Mouse (Mus musculus) embryonic facial prominence, embryonic 12.5 days (tissue): Measurements from ENCODE around the gene Raver2. TPM values are rescaled to one million over a fixed set of nuclear protein-coding genes. Genes with fewer than 3 reads are reported as not detected.

ENCODE experiments used
- ATAC-seq: fragments of 200-750 bp; cut with Nextera tagmentation; 2 replicates; pipeline ENCODE4 v1.8.0; 2017; ENCODE audit not compliant: insufficient number of reproducible peaks, insufficient read depth, low FRiP score, low TSS enrichment
- H3K27ac ChIP-seq: fragments of 300-500 bp; sonication (generic); 2 replicates; pipeline ENCODE4 v1.5.1; 2016; ENCODE audit warnings: mild to moderate bottlenecking
- H3K27me3 ChIP-seq: fragments of 300-500 bp; sonication (generic); 2 replicates; pipeline ENCODE4 v1.6.1; 2016; ENCODE audit warnings: mild to moderate bottlenecking, moderate library complexity
- H3K36me3 ChIP-seq: fragments of 300-500 bp; sonication (generic); 2 replicates; pipeline ENCODE4 v1.6.1; 2016; ENCODE audit warnings: mild to moderate bottlenecking
- H3K4me1 ChIP-seq: fragments of 300-500 bp; sonication (generic); 2 replicates; pipeline ENCODE4 v1.6.1; 2016
- H3K4me2 ChIP-seq: fragments of 300-500 bp; sonication (generic); replicated peaks from 2 replicates; pipeline ENCODE4 v1.6.1; 2016; ENCODE audit warnings: mild to moderate bottlenecking, moderate library complexity
- H3K4me3 ChIP-seq: fragments of 300-500 bp; sonication (generic); 2 replicates; pipeline ENCODE4 v1.5.1; 2016; ENCODE audit warnings: mild to moderate bottlenecking
- H3K9ac ChIP-seq: fragments of 300-500 bp; sonication (generic); 2 replicates; pipeline ENCODE4 v1.6.1; 2016; ENCODE audit warnings: mild to moderate bottlenecking, moderate library complexity
- H3K9me3 ChIP-seq: fragments of 300-500 bp; sonication (generic); 2 replicates; pipeline ENCODE4 v1.6.1; 2016; ENCODE audit warnings: mild to moderate bottlenecking, moderate library complexity
- WGBS: fragments of 180-500 bp; shearing (Covaris S2); methylation state at CpG from one replicate; pipeline ENCODE4 v1.1.7; 2016; 5-methylcytosine and 5-hydroxymethylcytosine counted together
- polyA plus RNA-seq: library from polyadenylated mRNA; unstranded; fragments of >200 nt; fragmentation: Nextera tagmentation; extraction: Ambion mirVana; gene quantifications from 2 replicates; pipeline ENCODE4 v1.2.1, GENCODE M21; 2016

The Raver2 gene
- polyA plus RNA-seq, 1 experiment from 2014 or later = 17.7 TPM

DNA sequence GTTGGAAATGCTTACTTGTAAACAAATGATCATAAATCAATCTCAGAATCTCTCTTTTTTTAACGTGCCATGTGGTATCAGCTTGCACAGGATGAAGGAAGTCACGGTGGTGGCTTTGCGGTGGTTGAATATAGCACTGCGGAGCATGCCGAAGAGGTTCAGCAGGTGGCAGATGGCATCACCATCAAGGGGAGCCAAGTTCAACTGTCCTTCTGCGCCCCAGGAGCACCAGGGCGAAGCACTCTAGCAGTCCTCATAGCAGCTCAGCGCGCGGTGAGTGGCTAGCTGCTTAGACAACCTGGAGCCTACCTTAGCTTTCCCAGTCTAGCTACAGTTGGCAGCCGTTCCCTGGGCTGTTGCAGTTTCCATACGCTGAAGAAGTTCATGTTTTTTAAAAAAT is 38.3 kb downstream of the Raver2 start:
- no peak for ATAC-seq
- no peak overlapping the region for H3K27ac ChIP-seq
- no peaks in the 10 kb centered on the region for H3K4me1 ChIP-seq
- 88% methylated on average over 12 of the region's 12 CpGs for WGBS
- no peak overlapping the region for H3K9ac ChIP-seq
- H3K27me3 ChIP-seq = no peaks in the 10 kb centered on the region
- H3K36me3 ChIP-seq = peaks cover 33% of the 10 kb centered on the region
- no peak overlapping the region for H3K4me3 ChIP-seq
- peaks cover 7% of the 10 kb centered on the region; the same call in 1 of the 2 replicates for H3K9me3 ChIP-seq
- no peak overlapping the region for H3K4me2 ChIP-seq

DNA sequence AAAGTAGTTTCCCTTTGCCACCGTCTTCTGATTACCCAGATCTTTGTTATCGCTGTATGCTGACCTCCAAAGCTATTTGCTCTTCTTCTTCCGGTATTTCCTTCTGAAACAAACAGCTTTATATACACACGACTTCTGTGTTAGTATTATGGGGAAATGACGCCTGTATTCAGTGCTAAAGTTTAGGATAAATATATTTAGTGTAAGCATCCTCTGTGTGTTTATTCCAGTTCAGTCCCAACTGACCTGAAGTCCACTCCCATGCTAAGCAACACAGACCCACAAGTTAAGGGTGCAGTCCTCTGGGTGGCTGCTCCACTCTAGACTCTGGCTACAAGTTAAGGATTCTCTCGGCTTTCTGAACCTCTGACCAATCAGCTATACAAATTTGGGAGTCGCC is 52.2 kb downstream of the Raver2 start:
- Histone ChIP-seq H3K4me1 (no peaks in the 10 kb centered on the region), H3K27me3 (no peaks in the 10 kb centered on the region), H3K9me3 (no peaks in the 10 kb centered on the region), H3K9ac (no peak overlapping the region), H3K36me3 (peaks cover 28% of the 10 kb centered on the region), H3K4me3 (no peak overlapping the region), H3K27ac (no peak overlapping the region), H3K4me2 (no peak overlapping the region)
- 89% methylated on average over 7 of the region's 7 CpGs for WGBS
- no peak for ATAC-seq

GRCm38 (mm10) chr4:101135013-101135412 is 66.2 kb downstream of the Raver2 start:
- H3K36me3 ChIP-seq = 0 out of 2 replicates have a peak, but pooled peaks cover 7% of the 10 kb centered on the region
- no peak overlapping the region for H3K4me2 ChIP-seq
- no peak overlapping the region for H3K4me3 ChIP-seq
- 88% methylated on average over 8 of the region's 8 CpGs for WGBS
- no peaks in the 10 kb centered on the region for H3K4me1 ChIP-seq
- H3K9me3 ChIP-seq = no peaks in the 10 kb centered on the region
- H3K9ac ChIP-seq = no peak overlapping the region
- ATAC-seq = no peak
- no peaks in the 10 kb centered on the region for H3K27me3 ChIP-seq
- H3K27ac ChIP-seq = no peak overlapping the region

GRCm38 (mm10) chr4:101135909-101136308 is 67.1 kb downstream of the Raver2 start:
- H3K27ac ChIP-seq = no peak overlapping the region
- no peaks in the 10 kb centered on the region for H3K27me3 ChIP-seq
- H3K9me3 ChIP-seq = no peaks in the 10 kb centered on the region
- 0 out of 2 replicates have a peak, but pooled peaks cover 7% of the 10 kb centered on the region for H3K36me3 ChIP-seq
- H3K4me1 ChIP-seq = no peaks in the 10 kb centered on the region
- H3K4me3 ChIP-seq = no peak overlapping the region
- H3K4me2 ChIP-seq = no peak overlapping the region
- ATAC-seq = no peak
- H3K9ac ChIP-seq = no peak overlapping the region
- 93% methylated on average over 14 of the region's 14 CpGs for WGBS

- Histone ChIP-seq H3K4me2 (no peak overlapping the region), H3K4me3 (no peak overlapping the region), H3K9me3 (no peaks in the 10 kb centered on the region), H3K27ac (no peak overlapping the region), H3K36me3 (0 out of 2 replicates have a peak, but pooled peaks cover 10% of the 10 kb centered on the region), H3K27me3 (no peaks in the 10 kb centered on the region), H3K4me1 (no peaks in the 10 kb centered on the region), H3K9ac (no peak overlapping the region)
- ATAC-seq = no peak
- WGBS = 91% methylated on average over 11 of the region's 11 CpGs
Measured at GRCm38 (mm10) chr4:101137975-101138374, 69.2 kb downstream of the Raver2 start.

- ATAC-seq = no peak
- Histone ChIP-seq H3K9me3 (no peaks in the 10 kb centered on the region), H3K36me3 (0 out of 2 replicates have a peak, but pooled peaks cover 3% of the 10 kb centered on the region), H3K9ac (no peak overlapping the region), H3K27ac (no peak overlapping the region), H3K27me3 (no peaks in the 10 kb centered on the region), H3K4me1 (no peaks in the 10 kb centered on the region), H3K4me3 (no peak overlapping the region), H3K4me2 (no peak overlapping the region)
- 71% methylated on average over 5 of the region's 5 CpGs for WGBS
Measured at GRCm38 (mm10) chr4:101141768-101142167, 73.0 kb downstream of the Raver2 start.

GRCm38 (mm10) chr4:101143901-101144300 is 75.1 kb downstream of the Raver2 start:
- Histone ChIP-seq H3K27ac (no peak overlapping the region), H3K27me3 (no peaks in the 10 kb centered on the region), H3K4me3 (no peak overlapping the region), H3K4me1 (no peaks in the 10 kb centered on the region), H3K9me3 (no peaks in the 10 kb centered on the region), H3K36me3 (peaks cover 15% of the 10 kb centered on the region; the same call in 1 of the 2 replicates), H3K9ac (no peak overlapping the region), H3K4me2 (no peak overlapping the region)
- WGBS = 81% methylated on average over 4 of the region's 4 CpGs
- no peak for ATAC-seq

- H3K36me3 ChIP-seq = peaks cover 15% of the 10 kb centered on the region; the same call in 1 of the 2 replicates
- H3K4me3 ChIP-seq = no peak overlapping the region
- no peak for ATAC-seq
- 70% methylated on average over 4 of the region's 4 CpGs for WGBS
- no peak overlapping the region for H3K27ac ChIP-seq
- H3K9ac ChIP-seq = no peak overlapping the region
- H3K4me2 ChIP-seq = no peak overlapping the region
- H3K4me1 ChIP-seq = no peaks in the 10 kb centered on the region
- H3K9me3 ChIP-seq = no peaks in the 10 kb centered on the region
- no peaks in the 10 kb centered on the region for H3K27me3 ChIP-seq
Measured at GRCm38 (mm10) chr4:101144361-101144760, 75.6 kb downstream of the Raver2 start.

DNA sequence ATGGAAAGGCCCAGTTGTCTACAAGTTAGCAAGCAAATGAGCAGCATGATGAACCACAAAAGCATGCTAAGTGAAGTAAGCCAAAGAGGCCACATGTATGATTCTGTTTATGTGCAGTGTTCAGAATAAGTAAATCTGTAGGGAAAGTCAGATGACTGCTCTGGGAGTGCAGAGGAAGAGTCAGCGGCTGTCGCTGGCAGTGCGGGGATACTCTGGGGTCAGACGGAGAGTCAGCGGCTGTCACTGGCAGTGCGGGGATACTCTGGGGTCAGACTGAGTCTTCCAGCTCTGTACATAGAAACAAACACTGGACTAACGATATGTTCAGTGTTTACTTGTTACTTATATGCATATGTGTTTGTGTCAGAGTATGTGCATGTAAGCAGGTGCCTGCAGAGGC is 76.0 kb downstream of the Raver2 start:
- no peaks in the 10 kb centered on the region for H3K4me1 ChIP-seq
- no peak overlapping the region for H3K4me3 ChIP-seq
- no peaks in the 10 kb centered on the region for H3K9me3 ChIP-seq
- H3K27me3 ChIP-seq = no peaks in the 10 kb centered on the region
- H3K9ac ChIP-seq = no peak overlapping the region
- H3K4me2 ChIP-seq = no peak overlapping the region
- peaks cover 15% of the 10 kb centered on the region; the same call in 1 of the 2 replicates for H3K36me3 ChIP-seq
- no peak for ATAC-seq
- 80% methylated on average over 7 of the region's 7 CpGs for WGBS
- no peak overlapping the region for H3K27ac ChIP-seq

DNA sequence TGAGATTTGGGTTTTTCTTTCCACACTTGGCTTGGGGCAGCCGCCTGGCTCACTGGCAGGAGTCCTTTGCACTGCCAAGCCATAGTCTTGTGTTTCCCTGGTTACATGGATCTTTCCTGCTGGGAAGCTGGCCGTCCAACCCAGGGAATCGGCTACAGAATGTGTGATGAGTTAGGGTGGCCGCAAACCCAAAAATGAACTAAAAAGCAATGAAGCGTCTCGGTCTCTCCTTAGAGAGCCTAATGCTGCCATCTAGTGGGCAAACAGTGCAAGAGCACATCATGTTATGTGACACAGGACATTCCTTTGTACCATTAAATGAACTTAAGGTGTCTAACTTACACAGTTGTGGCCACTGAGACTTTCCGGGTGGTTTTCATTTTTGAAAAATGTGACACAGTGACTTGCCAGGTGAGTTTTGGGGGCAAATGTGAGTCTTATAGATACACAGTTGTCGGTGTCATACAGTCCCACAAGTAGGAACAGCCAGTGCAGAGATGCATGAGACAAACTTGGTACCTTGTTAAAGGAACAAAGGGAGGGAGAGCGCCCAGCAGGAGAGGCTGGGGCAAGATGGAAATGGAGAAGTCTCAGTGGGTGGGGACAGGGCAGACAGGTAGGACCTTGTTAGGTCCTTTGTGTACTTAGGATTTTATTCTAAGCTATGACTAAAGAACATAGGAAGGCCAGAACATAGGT is 77.4 kb downstream of the Raver2 start:
- H3K9ac ChIP-seq = no peak overlapping the region
- WGBS = 34% methylated on average over 9 of the region's 9 CpGs
- peaks cover 25% of the 10 kb centered on the region for H3K36me3 ChIP-seq
- no peaks in the 10 kb centered on the region for H3K9me3 ChIP-seq
- H3K4me3 ChIP-seq = no peak overlapping the region
- no peak overlapping the region for H3K4me2 ChIP-seq
- ATAC-seq = no peak
- H3K27me3 ChIP-seq = no peaks in the 10 kb centered on the region
- no peak overlapping the region for H3K27ac ChIP-seq
- H3K4me1 ChIP-seq = no peaks in the 10 kb centered on the region

DNA sequence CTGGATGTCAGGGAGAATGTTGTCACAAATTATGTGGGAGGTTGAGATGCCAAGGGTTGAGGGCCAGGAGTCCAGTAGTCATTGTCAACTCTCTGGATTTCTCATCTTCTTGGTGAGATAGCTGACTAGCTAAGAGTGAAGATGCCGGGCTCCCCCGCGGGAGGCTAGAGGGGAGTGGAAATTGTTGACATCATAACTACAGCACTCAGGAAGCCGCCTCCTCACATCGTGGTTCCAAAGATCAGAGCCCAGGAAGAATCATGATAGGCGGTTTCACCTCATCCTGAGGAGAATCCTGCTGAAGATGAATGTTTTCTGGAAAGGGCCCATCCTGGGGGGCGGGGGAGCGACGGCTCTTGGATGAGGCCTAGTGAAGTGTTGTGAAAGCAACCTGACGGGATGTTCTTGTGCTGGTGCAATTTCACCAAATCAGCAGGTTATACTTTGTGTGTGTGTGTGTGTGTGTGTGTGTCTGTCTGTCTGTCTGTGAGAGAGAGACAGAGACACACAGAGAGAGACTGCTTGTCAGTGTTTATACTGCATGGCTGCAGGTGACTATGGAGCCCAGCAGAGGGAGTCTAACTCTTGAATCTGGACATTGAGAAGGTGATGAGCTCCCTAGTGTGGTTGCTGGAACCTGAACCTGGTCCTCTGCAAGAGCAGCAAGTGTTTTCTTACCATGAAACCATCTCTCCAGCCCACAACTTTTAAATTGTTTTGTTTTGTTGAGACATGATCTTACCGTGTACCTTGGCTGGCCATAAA is 78.3 kb downstream of the Raver2 start:
- no peak overlapping the region for H3K4me2 ChIP-seq
- no peak for ATAC-seq
- no peaks in the 10 kb centered on the region for H3K9me3 ChIP-seq
- no peaks in the 10 kb centered on the region for H3K27me3 ChIP-seq
- peaks cover 24% of the 10 kb centered on the region for H3K36me3 ChIP-seq
- H3K9ac ChIP-seq = no peak overlapping the region
- H3K4me3 ChIP-seq = no peak overlapping the region
- WGBS = 92% methylated on average over 11 of the region's 11 CpGs
- no peak overlapping the region for H3K27ac ChIP-seq
- no peaks in the 10 kb centered on the region for H3K4me1 ChIP-seq

GRCm38 (mm10) chr4:101155541-101155940 is 86.8 kb downstream of the Raver2 start:
- Histone ChIP-seq H3K27me3 (no peaks in the 10 kb centered on the region), H3K4me3 (no peak overlapping the region), H3K9me3 (no peaks in the 10 kb centered on the region), H3K4me2 (no peak overlapping the region), H3K9ac (no peak overlapping the region), H3K27ac (no peak overlapping the region), H3K36me3 (peaks cover 60% of the 10 kb centered on the region), H3K4me1 (no peaks in the 10 kb centered on the region)
- no peak for ATAC-seq
- 78% methylated on average over 4 of the region's 4 CpGs for WGBS
